In genomic region chr4:95688159-95688558, GRCm38 (mm10) we compare ENCODE assay signal across 21 mouse cellular contexts.
"Had no signal": no experiment of that assay in that cellular context is flagged by ENCODE, and none has a peak within 500 bp of the region (broad histone marks: within the 10 kb centered on the region; RNA-seq: fewer than 3 reads in every experiment).

No protein-coding gene starts in this region.

- H3K27ac ChIP-seq: kidney, embryonic 15.5 days; left cerebral cortex, adult 2 months; limb, embryonic 12.5 days; limb, embryonic 15.5 days; liver, embryonic 13.5 days; midbrain, embryonic 12.5 days; neural tube, embryonic 13.5 days had no signal

- H3K9ac ChIP-seq: kidney, embryonic 15.5 days; limb, embryonic 12.5 days; limb, embryonic 15.5 days; liver, embryonic 13.5 days; midbrain, embryonic 12.5 days; neural tube, embryonic 13.5 days had no signal

- ATAC-seq: intestine, postnatal 0 days; midbrain, embryonic 16.5 days had no signal

- H3K9me3 ChIP-seq: kidney, embryonic 15.5 days; limb, embryonic 12.5 days; limb, embryonic 15.5 days; liver, embryonic 13.5 days; midbrain, embryonic 12.5 days; neural tube, embryonic 13.5 days had no signal

- H3K4me3 ChIP-seq: kidney, embryonic 15.5 days; left cerebral cortex, adult 2 months; limb, embryonic 12.5 days; limb, embryonic 15.5 days; liver, embryonic 13.5 days; midbrain, embryonic 12.5 days; myocyte; neural tube, embryonic 13.5 days had no signal

- DNase-seq: kidney, adult 8-10 months; kidney, postnatal 10 days; kidney, postnatal 36 days; layer of hippocampus, postnatal 36 days; liver, embryonic 13.5 days; lung, adult 2 months; lung, postnatal 14 days; lung, postnatal 4 days; retina, postnatal 1 day; right cerebral cortex, postnatal 25 days; spleen, adult 18-20 months; thymus, postnatal 25 days had no signal

- H3K36me3 ChIP-seq: kidney, embryonic 15.5 days; limb, embryonic 12.5 days; limb, embryonic 15.5 days; liver, embryonic 13.5 days; midbrain, embryonic 12.5 days; neural tube, embryonic 13.5 days had no signal

- H3K4me2 ChIP-seq: kidney, embryonic 15.5 days; limb, embryonic 12.5 days; limb, embryonic 15.5 days; liver, embryonic 13.5 days; midbrain, embryonic 12.5 days; neural tube, embryonic 13.5 days had no signal

- H3K4me1 ChIP-seq: limb, embryonic 15.5 days; liver, embryonic 13.5 days had no signal

- H3K27me3 ChIP-seq: kidney, embryonic 15.5 days; limb, embryonic 12.5 days; limb, embryonic 15.5 days; liver, embryonic 13.5 days; midbrain, embryonic 12.5 days; neural tube, embryonic 13.5 days had no signal
